Mouse (Mus musculus): ENCODE results near the gene S100a6. TPM values are rescaled to one million over a fixed set of nuclear protein-coding genes. Genes with fewer than 3 reads are reported as not detected.

The S100a6 gene
- total RNA-seq, 1 experiment, result 912 TPM

DNA sequence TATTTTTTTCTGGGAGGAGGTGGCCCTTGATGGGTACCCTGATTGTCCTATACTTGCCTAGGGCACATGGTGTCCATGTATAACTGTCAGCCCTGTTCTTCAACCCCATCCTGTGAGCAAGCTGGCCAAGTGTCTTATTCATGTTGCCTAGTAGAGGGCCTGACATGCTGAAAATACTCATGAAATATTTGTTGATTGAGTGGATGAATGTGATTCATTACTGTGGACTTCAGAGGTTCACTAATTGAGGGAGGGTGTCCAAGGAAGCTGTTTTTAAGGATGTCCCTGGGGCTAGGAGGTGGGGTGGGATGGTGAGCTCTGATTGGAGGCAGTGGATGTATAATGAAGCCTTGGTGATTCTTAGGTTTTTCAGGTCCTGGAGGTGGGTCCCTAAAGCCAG lies 41.0 kb downstream of the S100a6 start, which contains the start of gene S100a7a:
Gene S100a7a, plus strand, starts transcription at position 301 of the 400 bp plus-strand sequence.
- H3K9ac ChIP-seq (ENCODE audit: insufficient read depth, low read depth, low read length, poor library complexity, severe bottlenecking), result no peak within 1 kb of the TSS
- no peak within 1 kb of the TSS for H3K27ac ChIP-seq (ENCODE audit: insufficient read depth, low read depth, low read length, poor library complexity, severe bottlenecking)
- no peak within 1 kb of the TSS for H3K4me3 ChIP-seq (ENCODE audit: insufficient read depth in 1 of 2, low read depth in 1 of 2, low read length in 2 of 2, poor library complexity in 1 of 2, severe bottlenecking in 1 of 2)
- H3K4me1 ChIP-seq (ENCODE audit: control insufficient read depth in 2 of 2, insufficient read depth in 2 of 2, low read length in 2 of 2, poor library complexity in 1 of 2), result no peaks in the 10 kb centered on the region
- no peak for TF ChIP-seq ZC3H11A (IDR thresholded peaks at IDR 0.05; ENCODE audit: borderline replicate concordance, low read depth, low read length)
- no peak for TF ChIP-seq ZNF384 (IDR thresholded peaks at IDR 0.05; ENCODE audit: low read depth, low read length)
- no peak for TF ChIP-seq HCFC1 (IDR thresholded peaks at IDR 0.05; ENCODE audit: borderline replicate concordance, insufficient read depth, low read length)
- TF ChIP-seq MAFK (IDR thresholded peaks at IDR 0.05; ENCODE audit: insufficient read depth, low read depth, low read length), result no peak
- no peak for TF ChIP-seq CHD2 (IDR thresholded peaks at IDR 0.05; ENCODE audit: low read depth, low read length)
- H3K36me3 ChIP-seq (ENCODE audit: control insufficient read depth, insufficient read depth, low read length, poor library complexity, severe bottlenecking), result no peaks in the 10 kb centered on the region
- DNase-seq (ENCODE audit: low read depth, low spot score), result no peak
- in situ Hi-C loops (cut with MboI; ENCODE audit: low sequenced_read_pairs in 2 of 2, unreplicated experiment in 2 of 2), result no loop called here
- H3K9me3 ChIP-seq (ENCODE audit: control insufficient read depth, insufficient read depth, low read depth, low read length), result no peaks in the 10 kb centered on the region

DNA sequence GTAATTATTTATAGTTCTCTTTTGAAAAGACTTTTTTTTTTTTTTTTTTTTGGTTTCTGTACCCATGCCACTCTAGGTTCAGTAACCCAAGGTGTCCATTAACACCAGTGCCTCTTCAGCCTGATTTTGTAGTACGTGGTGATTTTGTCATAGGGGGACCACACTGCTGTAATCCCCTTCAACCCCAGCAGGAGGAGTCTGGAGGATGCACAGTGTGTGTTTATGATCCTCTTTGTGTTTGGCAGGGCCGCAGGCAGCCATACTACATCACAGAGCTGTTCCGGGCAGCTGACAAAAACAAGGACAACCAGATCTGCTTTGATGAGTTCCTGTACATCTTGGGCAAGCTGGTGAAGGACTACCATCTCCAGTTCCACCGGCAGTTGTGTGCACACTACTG lies 44.7 kb downstream of the S100a6 start:
- peak; percentile 20 for DNase-seq (ENCODE audit: low read depth, low spot score)
- in situ Hi-C loops (cut with MboI; ENCODE audit: low sequenced_read_pairs in 2 of 2, unreplicated experiment in 2 of 2), result loop anchor here in 1 of 2 experiments (5.0 kb wide), 1 partner anchor 50 kb away; no protein-coding TSS in a partner anchor
- Histone ChIP-seq H3K36me3 (ENCODE audit: control insufficient read depth, insufficient read depth, low read length, poor library complexity, severe bottlenecking) (no peaks in the 10 kb centered on the region), H3K9me3 (ENCODE audit: control insufficient read depth, insufficient read depth, low read depth, low read length) (no peaks in the 10 kb centered on the region), H3K4me3 (ENCODE audit: insufficient read depth in 1 of 2, low read depth in 1 of 2, low read length in 2 of 2, poor library complexity in 1 of 2, severe bottlenecking in 1 of 2) (no peak overlapping the region), H3K9ac (ENCODE audit: insufficient read depth, low read depth, low read length, poor library complexity, severe bottlenecking) (no peak overlapping the region), H3K4me1 (ENCODE audit: control insufficient read depth in 2 of 2, insufficient read depth in 2 of 2, low read length in 2 of 2, poor library complexity in 1 of 2) (no peaks in the 10 kb centered on the region), H3K27ac (ENCODE audit: insufficient read depth, low read depth, low read length, poor library complexity, severe bottlenecking) (no peak overlapping the region)
- TF ChIP-seq ZC3H11A (IDR thresholded peaks at IDR 0.05; ENCODE audit: borderline replicate concordance, low read depth, low read length) (no peak), CHD2 (IDR thresholded peaks at IDR 0.05; ENCODE audit: low read depth, low read length) (no peak), HCFC1 (IDR thresholded peaks at IDR 0.05; ENCODE audit: borderline replicate concordance, insufficient read depth, low read length) (no peak), ZNF384 (IDR thresholded peaks at IDR 0.05; ENCODE audit: low read depth, low read length) (no peak), MAFK (IDR thresholded peaks at IDR 0.05; ENCODE audit: insufficient read depth, low read depth, low read length) (no peak)

DNA sequence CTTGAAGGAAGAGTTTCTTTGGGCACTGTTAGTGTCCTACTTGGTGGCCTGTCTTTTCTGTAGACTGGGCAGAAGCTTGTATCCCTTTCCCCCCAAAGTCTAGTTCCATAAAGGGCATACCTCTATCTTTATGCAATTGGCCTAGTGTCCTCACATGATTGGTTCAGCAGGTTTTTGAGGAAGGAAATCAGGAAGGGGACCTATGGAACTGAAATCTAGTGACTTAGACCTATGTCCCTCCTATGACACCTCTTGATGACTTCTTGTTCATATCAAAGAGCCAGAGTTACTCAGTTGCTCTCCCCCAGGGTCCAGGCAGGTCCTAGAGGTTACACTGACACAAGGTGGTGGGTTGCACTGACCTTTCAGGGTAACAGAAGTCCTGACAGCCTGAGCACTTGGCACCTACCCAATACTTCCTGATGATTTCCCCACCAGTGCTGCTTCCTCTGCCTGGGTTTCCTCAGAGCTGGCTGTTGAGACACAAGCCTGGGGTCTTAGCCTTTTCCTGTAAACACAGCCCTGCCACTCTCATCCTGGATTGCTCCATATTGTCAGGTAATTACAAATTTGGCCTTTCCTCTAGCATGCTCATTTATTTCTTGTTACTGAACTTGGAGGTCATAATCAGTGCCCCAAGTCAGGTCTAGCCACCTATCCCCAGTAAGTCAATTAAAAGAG lies 46.8 kb downstream of the S100a6 start:
- Histone ChIP-seq H3K9ac (ENCODE audit: insufficient read depth, low read depth, low read length, poor library complexity, severe bottlenecking) (no peak overlapping the region), H3K27ac (ENCODE audit: insufficient read depth, low read depth, low read length, poor library complexity, severe bottlenecking) (no peak overlapping the region), H3K36me3 (ENCODE audit: control insufficient read depth, insufficient read depth, low read length, poor library complexity, severe bottlenecking) (no peaks in the 10 kb centered on the region), H3K4me3 (ENCODE audit: insufficient read depth in 1 of 2, low read depth in 1 of 2, low read length in 2 of 2, poor library complexity in 1 of 2, severe bottlenecking in 1 of 2) (no peak overlapping the region), H3K4me1 (ENCODE audit: control insufficient read depth in 2 of 2, insufficient read depth in 2 of 2, low read length in 2 of 2, poor library complexity in 1 of 2) (no peaks in the 10 kb centered on the region), H3K9me3 (ENCODE audit: control insufficient read depth, insufficient read depth, low read depth, low read length) (no peaks in the 10 kb centered on the region)
- in situ Hi-C loops (cut with MboI; ENCODE audit: low sequenced_read_pairs in 2 of 2, unreplicated experiment in 2 of 2), result loop anchor here in 1 of 2 experiments (5.0 kb wide), 1 partner anchor 48 kb away; no protein-coding TSS in a partner anchor
- DNase-seq (ENCODE audit: low read depth, low spot score), result no peak
- TF ChIP-seq MAFK (IDR thresholded peaks at IDR 0.05; ENCODE audit: insufficient read depth, low read depth, low read length) (no peak), HCFC1 (IDR thresholded peaks at IDR 0.05; ENCODE audit: borderline replicate concordance, insufficient read depth, low read length) (no peak), CHD2 (IDR thresholded peaks at IDR 0.05; ENCODE audit: low read depth, low read length) (no peak), ZC3H11A (IDR thresholded peaks at IDR 0.05; ENCODE audit: borderline replicate concordance, low read depth, low read length) (no peak), ZNF384 (IDR thresholded peaks at IDR 0.05; ENCODE audit: low read depth, low read length) (no peak)

DNA sequence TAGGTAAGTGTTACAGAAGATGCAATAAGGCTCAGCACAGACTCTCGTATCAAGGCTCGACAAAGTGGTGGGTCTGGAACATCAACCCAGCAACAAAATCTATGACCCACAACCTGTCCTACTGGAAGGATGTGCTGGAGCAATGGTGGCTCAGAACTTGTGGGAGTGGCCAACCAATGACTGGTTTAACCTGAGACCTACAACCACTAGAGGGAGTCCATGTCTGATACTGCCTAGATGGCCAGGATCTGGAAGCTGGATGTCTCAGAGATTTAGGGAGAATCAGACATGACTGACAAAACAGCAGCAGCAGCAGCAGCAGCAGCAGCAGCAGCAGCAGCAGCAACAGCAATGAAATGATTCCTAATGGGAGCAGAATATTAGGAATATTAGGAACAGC lies 51.5 kb downstream of the S100a6 start:
- DNase-seq (ENCODE audit: low read depth, low spot score), result peak; percentile 28
- in situ Hi-C loops (cut with MboI; ENCODE audit: low sequenced_read_pairs in 2 of 2, unreplicated experiment in 2 of 2), result no loop called here
- no peaks in the 10 kb centered on the region for H3K4me1 ChIP-seq (ENCODE audit: control insufficient read depth in 2 of 2, insufficient read depth in 2 of 2, low read length in 2 of 2, poor library complexity in 1 of 2)
- H3K4me3 ChIP-seq (ENCODE audit: insufficient read depth in 1 of 2, low read depth in 1 of 2, low read length in 2 of 2, poor library complexity in 1 of 2, severe bottlenecking in 1 of 2), result no peak overlapping the region
- H3K9me3 ChIP-seq (ENCODE audit: control insufficient read depth, insufficient read depth, low read depth, low read length), result no peaks in the 10 kb centered on the region
- TF ChIP-seq ZC3H11A (IDR thresholded peaks at IDR 0.05; ENCODE audit: borderline replicate concordance, low read depth, low read length) (0 out of 2 replicates have a peak, but pooled peaks have one; percentile 25), CHD2 (IDR thresholded peaks at IDR 0.05; ENCODE audit: low read depth, low read length) (no peak)
- no peaks in the 10 kb centered on the region for H3K36me3 ChIP-seq (ENCODE audit: control insufficient read depth, insufficient read depth, low read length, poor library complexity, severe bottlenecking)
- no peak overlapping the region for H3K27ac ChIP-seq (ENCODE audit: insufficient read depth, low read depth, low read length, poor library complexity, severe bottlenecking)
- H3K9ac ChIP-seq (ENCODE audit: insufficient read depth, low read depth, low read length, poor library complexity, severe bottlenecking), result no peak overlapping the region

Measured in ES-E14 (cell line).